Mouse (Mus musculus) heart, adult 18-20 months (tissue): ENCODE results near the gene Rnf19b. TPM values are rescaled to one million over a fixed set of nuclear protein-coding genes. Genes with fewer than 3 reads are reported as not detected.

Experiments used
- DNase-seq, 2 experiments: peaks; one replicate each; pipeline ENCODE4 v3.0.0; 2021 to 2022; ENCODE audit warnings: mixed read lengths in 1 of 2
- total RNA-seq, 2 experiments: library from RNA; stranded (reverse); gene quantifications; 2 replicates each; pipeline ENCODE4 v1.2.3; 2021

Gene Rnf19b
- total RNA-seq, 2 experiments from 2014 or later = 27.3 to 28.2 TPM

GRCm38 (mm10) chr4:129034706-129035660 is 23.1 kb upstream of the Rnf19b start:
- peak; percentile 81 to 92 for DNase-seq

GRCm38 (mm10) chr4:129035851-129036445 is 22.1 kb upstream of the Rnf19b start:
- DNase-seq = no peak

GRCm38 (mm10) chr4:129047721-129048421 is 10.2 kb upstream of the Rnf19b start:
- no peak for DNase-seq

- DNase-seq = peak; percentile 63 to 69
Measured at GRCm38 (mm10) chr4:129048501-129049305, 9.4 kb upstream of the Rnf19b start.

GRCm38 (mm10) chr4:129049306-129050011 is 8.6 kb upstream of the Rnf19b start:
- DNase-seq = peak in 1 of 2 experiments; percentile 36

- DNase-seq = no peak
Measured at GRCm38 (mm10) chr4:129050365-129050764, 7.7 kb upstream of the Rnf19b start.

GRCm38 (mm10) chr4:129050901-129051417 is 7.1 kb upstream of the Rnf19b start:
- DNase-seq = no peak

GRCm38 (mm10) chr4:129051461-129052183 is 6.4 kb upstream of the Rnf19b start:
- DNase-seq = no peak

GRCm38 (mm10) chr4:129054757-129055156 is 3.3 kb upstream of the Rnf19b start:
- no peak for DNase-seq

GRCm38 (mm10) chr4:129055562-129055961 is 2.5 kb upstream of the Rnf19b start:
- DNase-seq = no peak

GRCm38 (mm10) chr4:129057533-129058206 is 401 bp upstream of the Rnf19b start:
- DNase-seq = peak; percentile 96 to 97

- DNase-seq = peak; percentile 28 to 44
Measured at GRCm38 (mm10) chr4:129059125-129059551, 1.1 kb downstream of the Rnf19b start.

- DNase-seq = peak in 1 of 2 experiments; percentile 36
Measured at GRCm38 (mm10) chr4:129059922-129060321, 1.9 kb downstream of the Rnf19b start.

GRCm38 (mm10) chr4:129061486-129061885 is 3.4 kb downstream of the Rnf19b start:
- DNase-seq = no peak

- no peak for DNase-seq
Measured at GRCm38 (mm10) chr4:129062281-129063075, 4.4 kb downstream of the Rnf19b start.

GRCm38 (mm10) chr4:129065688-129066236 is 7.7 kb downstream of the Rnf19b start:
- DNase-seq = no peak

GRCm38 (mm10) chr4:129067638-129068415 is 9.8 kb downstream of the Rnf19b start:
- no peak for DNase-seq
